Mouse (Mus musculus) gastrocnemius, postnatal 4 days (tissue): Measurements from ENCODE around the gene Mis18bp1. TPM values are rescaled to one million over a fixed set of nuclear protein-coding genes. Genes with fewer than 3 reads are reported as not detected.
"Not testable (repeated sequence)": the region's sequence is repeated elsewhere in the genome, so short reads cannot be mapped to it uniquely, and the experiment has no call there.

Experiments
- DNase-seq, 2 experiments: peaks; one replicate each; pipeline ENCODE4 v3.0.0; 2021 to 2022; ENCODE audit warnings: low spot score in 2 of 2, mixed read lengths in 2 of 2
- long read RNA-seq, 2 experiments: library from polyadenylated mRNA; stranded (forward); transcript quantifications; one replicate each; pipeline ENCODE4 v2.0.0; 2021
- total RNA-seq, 2 experiments: library from RNA; stranded (reverse); gene quantifications; 2 replicates each; pipeline ENCODE4 v1.2.3; 2021

Gene Mis18bp1
- 1 to 10 TPM; 7.1 to 8.1 TPM for total RNA-seq
- long read RNA-seq, experiment 1, full-length matches to known transcripts, result 5 of 6 reads
- long read RNA-seq, experiment 1, partial matches to known transcripts, result 0 of 6 reads
- long read RNA-seq, experiment 1, other reads (novel, unspliced or antisense), result 1 of 6 reads
- long read RNA-seq, experiment 2, full-length matches to known transcripts, result 3 of 5 reads
- long read RNA-seq, experiment 2, partial matches to known transcripts, result 0 of 5 reads
- long read RNA-seq, experiment 2, other reads (novel, unspliced or antisense), result 2 of 5 reads

GRCm38 (mm10) chr12:65172021-65172951 is at the start of gene Mis18bp1:
Gene Mis18bp1, minus strand, starts transcription at chr12:65172604.
- peak; percentile 89 to 96 for DNase-seq

DNA sequence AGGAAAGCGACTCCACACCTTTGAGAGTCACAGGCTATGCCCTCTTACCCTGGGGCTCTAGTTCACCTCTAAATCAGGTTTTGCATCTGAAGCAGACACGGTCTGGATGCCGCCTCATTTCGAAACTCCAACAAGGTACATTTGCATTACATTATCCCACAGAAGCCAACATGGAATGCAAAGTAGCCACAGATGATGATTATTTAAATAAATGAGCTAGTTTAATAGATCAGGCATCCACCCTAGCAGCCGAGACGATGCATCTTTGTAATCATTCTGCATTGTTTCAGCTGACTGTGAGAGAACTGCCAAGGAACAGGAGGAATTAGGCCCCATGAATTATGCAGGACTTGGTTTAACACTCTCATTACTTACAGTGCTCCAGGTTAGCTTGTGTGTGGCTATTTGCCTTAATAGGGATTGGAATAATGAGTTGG is 44.0 kb upstream of the Mis18bp1 start:
- DNase-seq, result no peak

DNA sequence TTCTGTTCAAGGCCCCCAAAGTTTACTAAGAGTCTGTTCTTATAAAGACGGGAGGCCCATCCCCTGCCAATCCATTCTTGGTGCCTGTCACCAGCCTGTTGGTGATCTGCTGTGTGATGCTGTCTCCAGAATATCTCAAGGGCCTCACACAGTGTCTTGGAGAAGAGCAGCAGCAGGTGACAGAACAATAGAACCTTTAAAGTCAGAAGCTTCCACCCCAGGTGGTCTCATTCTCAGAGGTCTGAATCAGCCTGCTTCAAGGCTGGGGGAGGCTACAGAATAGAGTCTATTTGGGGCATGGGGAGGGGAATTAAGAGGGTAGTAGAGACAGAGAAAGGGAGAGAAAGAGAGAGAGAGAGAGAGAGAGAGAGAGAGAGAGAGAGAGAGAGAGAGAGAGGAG is 34.0 kb upstream of the Mis18bp1 start:
- no peak for DNase-seq

DNA sequence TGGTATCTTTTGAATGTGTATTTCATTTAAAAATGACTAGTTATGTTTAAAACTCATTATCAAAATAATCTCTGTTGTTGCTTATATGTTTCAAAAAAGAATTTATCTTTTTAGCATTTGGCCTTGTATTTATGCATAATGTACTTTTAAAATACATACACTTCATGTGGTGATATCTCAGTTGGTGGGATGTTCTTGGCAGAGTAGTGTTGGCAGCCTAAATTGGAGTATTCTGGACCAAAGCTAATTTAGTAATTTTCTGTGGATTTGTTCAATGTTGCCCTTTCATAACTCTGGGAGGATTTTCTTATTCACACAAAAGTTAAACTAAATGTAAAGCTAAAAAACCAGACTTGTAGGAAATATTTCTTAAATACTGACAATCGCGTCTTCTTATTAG is 29.4 kb upstream of the Mis18bp1 start:
- no peak for DNase-seq

DNA sequence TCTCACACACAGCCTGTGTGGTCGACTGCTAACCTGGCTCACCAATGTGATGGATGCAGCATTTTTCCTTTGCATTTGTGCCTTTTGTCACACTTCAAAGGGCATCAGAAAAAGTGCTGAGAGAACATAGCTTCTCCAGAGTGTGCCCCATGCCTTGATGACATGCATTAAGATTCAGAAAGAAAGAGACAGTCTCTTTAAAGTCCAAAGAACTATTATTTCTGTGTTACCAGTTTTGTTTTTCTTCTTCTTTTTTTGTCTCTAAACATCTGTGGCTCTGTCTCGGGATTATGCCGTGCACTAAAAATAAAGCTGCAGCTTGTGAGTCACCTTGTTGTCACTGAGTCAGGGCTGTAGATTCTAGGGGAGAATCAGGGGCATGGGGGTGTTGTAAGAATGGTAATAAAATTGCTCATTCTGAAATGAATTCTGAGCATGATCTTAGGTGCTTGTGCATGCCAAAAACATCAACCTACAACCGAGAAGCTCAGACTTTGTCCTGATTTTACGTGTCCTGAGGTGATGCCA is 21.7 kb upstream of the Mis18bp1 start:
- DNase-seq, result no peak

GRCm38 (mm10) chr12:65189213-65189612 is 16.8 kb upstream of the Mis18bp1 start:
- DNase-seq, result no peak

GRCm38 (mm10) chr12:65187365-65187764 is 15.0 kb upstream of the Mis18bp1 start:
- no peak for DNase-seq

DNA sequence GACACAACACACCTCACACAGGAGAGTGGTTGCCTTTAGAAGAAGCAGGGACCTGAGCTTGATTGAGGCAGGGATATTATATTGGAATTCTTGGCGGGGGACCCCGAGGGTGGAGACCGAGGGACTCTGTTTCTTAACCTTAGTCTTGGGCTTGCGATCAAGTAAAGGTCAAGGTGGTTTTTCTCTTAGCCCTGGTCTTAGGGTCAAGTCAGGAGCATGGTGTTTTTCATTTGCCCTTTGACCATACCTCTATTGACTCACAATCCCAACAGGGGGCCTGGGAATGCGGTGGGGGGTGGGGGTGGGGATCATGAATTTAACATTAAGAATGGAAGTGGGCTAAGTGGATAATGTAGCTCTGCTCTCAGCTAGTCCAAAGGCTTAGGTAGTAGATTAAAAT is 1.3 kb upstream of the Mis18bp1 start:
- DNase-seq, result no peak

GRCm38 (mm10) chr12:65172959-65173358 is 555 bp upstream of the Mis18bp1 start:
- DNase-seq, result peak in 1 of 2 experiments; percentile 42

DNA sequence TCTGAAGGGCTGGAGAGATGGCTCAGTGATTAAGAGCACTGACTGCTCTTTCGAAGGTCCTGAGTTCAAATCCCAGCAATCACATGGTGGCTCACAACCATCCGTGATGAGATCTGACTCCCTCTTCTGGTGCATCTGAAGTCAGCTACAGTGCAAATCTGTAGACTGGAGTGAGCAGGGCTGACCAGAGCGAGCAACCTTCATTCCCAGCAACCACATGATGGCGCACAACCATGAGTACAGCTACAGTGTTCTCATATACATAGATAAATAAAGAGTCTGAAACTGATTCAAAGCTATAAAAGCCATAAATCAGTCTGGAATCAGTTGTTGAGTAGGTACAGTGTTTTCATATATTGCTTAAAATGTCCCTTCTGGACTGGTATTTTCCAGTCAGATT is 36.3 kb downstream of the Mis18bp1 start:
- not testable (repeated sequence) for DNase-seq

- no peak for DNase-seq
These were observed 53.0 kb downstream of the Mis18bp1 start for GRCm38 (mm10) chr12:65119451-65119850.

GRCm38 (mm10) chr12:65118968-65119367 is 53.4 kb downstream of the Mis18bp1 start:
- no peak for DNase-seq

- not testable (repeated sequence) for DNase-seq
These were observed 57.4 kb downstream of the Mis18bp1 start for GRCm38 (mm10) chr12:65114978-65115377.

DNA sequence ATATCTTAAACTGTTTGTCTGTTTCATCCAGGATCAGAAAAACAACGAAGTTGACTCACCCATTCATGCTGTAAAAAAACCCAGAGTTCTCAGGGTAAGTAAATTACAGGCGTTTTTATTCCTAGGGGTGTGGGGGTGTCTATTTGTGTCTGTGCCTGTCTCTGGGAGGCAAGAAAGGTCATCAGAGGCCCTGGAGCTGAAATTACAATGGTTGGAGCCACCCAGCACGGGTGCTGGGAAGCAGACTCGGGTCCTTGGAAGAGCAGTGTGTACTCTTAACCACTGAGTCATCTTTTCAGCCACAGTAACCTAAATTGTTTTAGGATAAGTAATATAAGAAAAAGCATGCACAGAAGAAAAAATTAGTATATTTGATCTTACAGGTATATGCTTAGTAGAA is 58.5 kb downstream of the Mis18bp1 start:
- no peak for DNase-seq

GRCm38 (mm10) chr12:65112811-65113210 is 59.6 kb downstream of the Mis18bp1 start:
- no peak for DNase-seq

DNA sequence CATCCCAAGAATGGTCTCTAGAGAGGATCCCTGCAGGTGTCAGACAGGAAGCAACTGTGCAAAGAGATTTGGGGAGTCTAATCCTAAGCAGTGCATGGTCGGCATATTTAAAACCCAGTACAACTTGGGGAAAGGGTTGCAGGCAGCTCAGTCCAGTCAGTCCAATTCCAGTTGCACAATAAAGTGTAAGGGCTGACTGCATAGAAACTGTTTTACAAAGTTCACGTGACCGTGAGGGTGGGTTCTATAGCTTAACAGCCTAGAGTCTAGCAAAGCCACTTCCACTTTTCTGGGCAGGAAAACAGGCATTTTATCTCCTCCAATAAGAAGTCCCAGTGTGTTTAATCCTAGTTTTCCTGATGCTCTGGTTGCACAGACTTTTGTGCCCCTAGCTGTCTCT is 60.9 kb downstream of the Mis18bp1 start:
- DNase-seq, result no peak

DNA sequence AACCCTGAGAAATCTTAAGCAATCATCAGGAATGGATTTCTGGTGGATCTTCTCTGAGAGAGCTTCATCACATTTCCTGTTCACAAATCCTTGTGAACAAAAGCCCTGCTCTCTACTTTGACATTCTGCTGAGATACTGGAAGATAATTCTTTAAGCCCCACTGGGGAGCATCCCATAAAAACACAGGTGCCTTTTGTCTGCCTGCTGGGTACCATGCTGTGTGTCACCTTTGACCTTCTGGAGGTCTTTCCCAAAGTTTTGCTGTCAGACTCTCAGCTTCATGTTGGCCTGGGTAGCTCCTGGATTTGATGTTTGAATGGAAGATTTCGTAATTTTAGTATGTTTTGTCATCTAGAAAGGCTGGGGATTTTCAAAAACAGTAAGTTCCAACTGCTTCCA is 63.7 kb downstream of the Mis18bp1 start:
- DNase-seq, result no peak

Other genes with a start within 250 kb of the Mis18bp1 start
- 10 to 100 TPM; 14.1 to 15.1 TPM for gene Klhl28, start 207.1 kb downstream of the Mis18bp1 start, total RNA-seq
- gene Togaram1, start 206.8 kb downstream of the Mis18bp1 start, total RNA-seq, result 10 to 100 TPM; 19.1 to 21.3 TPM
- gene Prpf39, start 136.3 kb downstream of the Mis18bp1 start, total RNA-seq, result 10 to 100 TPM; 28.6 to 36.0 TPM
- gene Fkbp3, start 98.6 kb downstream of the Mis18bp1 start, total RNA-seq, result 100 to 1,000 TPM; 223 to 228 TPM
- gene Fancm, start 97.0 kb downstream of the Mis18bp1 start, total RNA-seq, result 10 to 100 TPM in 1 of 2 experiments, 1 to 10 TPM in 1; 9.1 to 10.1 TPM
- not detected for gene Wdr20rt, start 52.9 kb upstream of the Mis18bp1 start, total RNA-seq